Mouse (Mus musculus): ENCODE measurements around the gene Csdc2. TPM values are rescaled to one million over a fixed set of nuclear protein-coding genes. Genes with fewer than 3 reads are reported as not detected.

Gene Csdc2
- total RNA-seq, 2 experiments from 2014 or later, result 7.8 to 19.8 TPM

- intact Hi-C loops (cut with DNase I), result loop anchor here (5.0 kb wide), 1 partner anchor 153 kb away; no protein-coding TSS in a partner anchor
- no peak for DNase-seq
These were observed 49.0 kb downstream of the Csdc2 start for GRCm38 (mm10) chr15:81985267-81986161.

GRCm38 (mm10) chr15:81987646-81988045, 51.1 kb downstream of the Csdc2 start, which contains the start of gene Xrcc6:
Gene Xrcc6 (plus strand): TSS chr15:81987835.
- intact Hi-C loops (cut with DNase I), result loop anchor here (5.0 kb wide), 1 partner anchor 155 kb away; no protein-coding TSS in a partner anchor

GRCm38 (mm10) chr15:81989371-81990062, 53.0 kb downstream of the Csdc2 start:
- intact Hi-C loops (cut with DNase I), result loop anchor here (1.0 to 10.0 kb wide), 4 partner anchors 29 to 175 kb away; partner anchors contain the start of gene Pmm1
- peak; percentile 93 to 96 for DNase-seq

More at GRCm38 (mm10) chr15:81987646-81988045, 51.1 kb downstream of the Csdc2 start, which contains the start of gene Xrcc6:
- DNase-seq, result no peak

GRCm38 (mm10) chr15:81990549-81990948, 54.0 kb downstream of the Csdc2 start:
- peak in 1 of 2 experiments; percentile 28 for DNase-seq
- intact Hi-C loops (cut with DNase I), result loop anchor here (10.0 kb wide), 1 partner anchor 176 kb away; no protein-coding TSS in a partner anchor

GRCm38 (mm10) chr15:81993992-81994391, 57.4 kb downstream of the Csdc2 start:
- no peak for DNase-seq
- intact Hi-C loops (cut with DNase I), result loop anchor here (10.0 kb wide), 1 partner anchor 179 kb away; no protein-coding TSS in a partner anchor

Other genes starting within 250 kb of the Csdc2 start
- gene Chadl, start 239.5 kb upstream of the Csdc2 start, total RNA-seq (2021), result 1 to 10 TPM; 1.2 to 1.8 TPM
- gene Zc3h7b, start 191.7 kb upstream of the Csdc2 start, total RNA-seq (2021), result 10 to 100 TPM; 83.1 to 91.3 TPM
- 10 to 100 TPM; 41.5 to 43.3 TPM for gene Rangap1, start 191.2 kb upstream of the Csdc2 start, total RNA-seq (2021)
- 10 to 100 TPM; 51.7 to 74.0 TPM for gene Tef, start 134.3 kb upstream of the Csdc2 start, total RNA-seq (2021)
- 10 to 100 TPM; 56.5 to 78.6 TPM for gene Tob2, start 78.0 kb upstream of the Csdc2 start, total RNA-seq (2021)
- 10 to 100 TPM; 51.7 to 56.0 TPM for gene Phf5a, start 64.8 kb upstream of the Csdc2 start, total RNA-seq (2021)
- gene Aco2, start 64.5 kb upstream of the Csdc2 start, total RNA-seq (2021), result 1,000 to 10,000 TPM; 1,895 to 1,910 TPM
- 10 to 100 TPM in 1 of 2 experiments, 1 to 10 TPM in 1; 9.7 to 10.0 TPM for gene Polr3h, start 10.5 kb upstream of the Csdc2 start, total RNA-seq (2021)
- 10 to 100 TPM; 22.0 to 31.4 TPM for gene Pmm1, start 24.2 kb downstream of the Csdc2 start, total RNA-seq (2021)
- not detected for gene 1700029P11Rik, start 43.8 kb downstream of the Csdc2 start, total RNA-seq (2021)
- 10 to 100 TPM; 22.6 to 29.3 TPM for gene Xrcc6, start 51.1 kb downstream of the Csdc2 start, total RNA-seq (2021)
- gene Desi1, start 97.1 kb downstream of the Csdc2 start, total RNA-seq (2021), result 10 to 100 TPM; 24.6 to 26.7 TPM
- gene Snu13, start 110.8 kb downstream of the Csdc2 start, total RNA-seq (2021), result 10 to 100 TPM; 55.3 to 57.3 TPM
- gene 4930407I10Rik, start 122.4 kb downstream of the Csdc2 start, total RNA-seq (2021), result not detected
- gene Mei1, start 133.2 kb downstream of the Csdc2 start, total RNA-seq (2021), result not detected
- 1 to 10 TPM; 5.1 to 5.5 TPM for gene Ccdc134, start 191.2 kb downstream of the Csdc2 start, total RNA-seq (2021)
- 10 to 100 TPM; 35.1 to 38.8 TPM for gene Srebf2, start 210.4 kb downstream of the Csdc2 start, total RNA-seq (2021)